Mouse (Mus musculus): Measurements from ENCODE around the gene Pdia2.
"Not testable (repeated sequence)": the region's sequence is repeated elsewhere in the genome, so short reads cannot be mapped to it uniquely, and the experiment has no call there.

Pdia2 gene

DNA sequence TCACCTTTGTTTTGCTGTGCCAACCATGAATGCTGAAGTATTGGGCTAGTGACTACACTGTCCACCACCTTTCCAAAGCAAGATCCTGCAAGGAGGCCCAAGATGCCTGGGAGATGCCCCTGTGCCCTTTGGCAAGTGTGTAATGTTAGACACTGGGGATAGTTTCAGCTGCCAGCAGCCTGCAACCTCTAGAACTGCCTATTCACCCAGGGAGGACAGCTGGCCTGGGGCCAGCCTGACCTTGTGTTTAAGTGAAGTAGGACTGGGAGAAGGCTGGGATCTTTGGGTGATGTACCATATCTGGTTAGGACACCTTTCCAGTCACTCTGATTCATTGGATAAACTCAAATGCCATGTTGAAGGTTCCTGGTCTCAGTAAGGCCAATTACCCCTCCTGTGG, 3.1 kb upstream of the Pdia2 start:
- intact Hi-C loops (cut with DNase I): loop anchor here (5.0 kb wide), 1 partner anchor 40 kb away; the partner anchor contains the start of gene Fam234a

GRCm38 (mm10) chr17:26200831-26201705, 2.2 kb upstream of the Pdia2 start:
- intact Hi-C loops (cut with DNase I): loop anchor here (5.0 kb wide), 1 partner anchor 41 kb away; the partner anchor contains the start of gene Fam234a

- intact Hi-C loops (cut with DNase I): loop anchor here (5.0 kb wide), 1 partner anchor 75 kb away; no protein-coding TSS in a partner anchor
Observed at GRCm38 (mm10) chr17:26192481-26193190, 6.3 kb downstream of the Pdia2 start.

- intact Hi-C loops (cut with DNase I): loop anchor here (5.0 kb wide), 1 partner anchor 74 kb away; no protein-coding TSS in a partner anchor
Observed at GRCm38 (mm10) chr17:26191486-26191885, 7.4 kb downstream of the Pdia2 start.

- intact Hi-C loops (cut with DNase I): no loop called here
Observed at GRCm38 (mm10) chr17:26188091-26188805, 10.6 kb downstream of the Pdia2 start.

DNA sequence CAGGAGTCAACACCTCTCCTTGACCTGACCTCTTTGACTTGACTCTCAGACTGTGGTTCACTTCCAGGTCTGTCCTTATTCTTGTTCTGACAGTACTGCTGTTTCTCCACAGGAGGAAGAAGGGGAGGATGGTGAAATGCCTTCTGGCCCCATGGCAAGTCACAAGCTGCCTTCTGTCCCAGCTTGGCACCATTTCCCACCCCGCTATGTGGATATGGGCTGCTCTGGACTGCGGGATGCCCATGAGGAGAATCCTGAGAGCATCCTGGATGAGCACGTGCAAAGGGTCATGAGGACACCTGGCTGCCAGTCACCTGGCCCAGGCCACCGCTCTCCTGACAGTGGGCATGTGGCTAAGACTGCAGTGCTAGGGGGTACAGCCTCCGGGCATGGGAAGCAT, 11.3 kb downstream of the Pdia2 start:
- intact Hi-C loops (cut with DNase I): no loop called here

GRCm38 (mm10) chr17:26181179-26181578, 17.7 kb downstream of the Pdia2 start:
- intact Hi-C loops (cut with DNase I): no loop called here

GRCm38 (mm10) chr17:26178611-26179010, 20.3 kb downstream of the Pdia2 start:
- intact Hi-C loops (cut with DNase I): no loop called here

- intact Hi-C loops (cut with DNase I): not testable (repeated sequence)
Observed at GRCm38 (mm10) chr17:26175248-26175647, 23.6 kb downstream of the Pdia2 start.

DNA sequence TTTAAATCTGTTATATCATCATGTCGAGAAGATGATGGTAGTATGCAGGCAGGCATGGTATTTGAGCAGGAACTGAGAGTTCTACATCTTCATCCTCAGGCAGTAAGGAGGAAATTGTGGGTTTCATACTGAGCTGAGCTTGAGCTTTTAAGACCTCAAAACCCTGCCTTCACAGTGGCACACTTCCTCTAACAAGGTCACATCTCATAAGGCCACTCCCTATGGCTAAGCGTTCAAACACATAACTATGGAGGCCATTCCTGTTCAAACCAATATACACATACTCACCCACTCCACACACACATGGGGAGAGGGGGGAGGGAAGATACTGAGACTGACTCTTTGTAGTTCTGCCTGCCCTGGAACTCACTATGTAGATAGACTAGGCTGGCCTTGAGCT, 30.8 kb downstream of the Pdia2 start:
- intact Hi-C loops (cut with DNase I): no loop called here

GRCm38 (mm10) chr17:26162736-26163135, 36.2 kb downstream of the Pdia2 start:
- intact Hi-C loops (cut with DNase I): no loop called here

- intact Hi-C loops (cut with DNase I): no loop called here
Observed at GRCm38 (mm10) chr17:26151886-26152630, 46.8 kb downstream of the Pdia2 start.

DNA sequence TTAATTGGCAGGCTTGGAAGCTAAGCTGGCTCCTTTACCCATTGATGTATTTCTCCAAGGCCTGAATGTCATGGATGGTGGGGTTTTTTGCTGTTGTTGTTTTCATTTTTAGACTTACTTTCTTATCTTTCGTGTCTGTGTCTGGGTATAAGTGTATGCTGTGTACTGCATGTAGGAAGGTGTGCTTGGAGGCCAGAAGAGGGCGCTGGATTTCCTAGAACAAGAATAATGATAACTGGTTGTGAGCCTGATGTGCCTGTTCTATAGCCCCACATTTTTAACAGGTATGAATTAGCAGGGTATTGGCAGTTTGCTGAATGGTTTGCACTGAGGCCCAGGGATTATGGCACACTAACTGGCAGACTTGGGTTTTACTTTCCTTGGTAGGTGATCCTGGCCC, 49.8 kb downstream of the Pdia2 start:
- intact Hi-C loops (cut with DNase I): no loop called here
